Mouse (Mus musculus): ENCODE results near the gene Rnf141.

GRCm38 (mm10) chr7:110867116-110867515, 22.9 kb upstream of the Rnf141 start:
- TF ChIP-seq POLR2A (IDR thresholded peaks at IDR 0.05; ENCODE audit: control insufficient read depth, low read depth, low read length) (no peak), CTCF (IDR thresholded peaks at IDR 0.05; ENCODE audit: control insufficient read depth, insufficient read depth, insufficient replicate concordance, low read depth, low read length) (no peak)
